In the genomic region with DNA sequence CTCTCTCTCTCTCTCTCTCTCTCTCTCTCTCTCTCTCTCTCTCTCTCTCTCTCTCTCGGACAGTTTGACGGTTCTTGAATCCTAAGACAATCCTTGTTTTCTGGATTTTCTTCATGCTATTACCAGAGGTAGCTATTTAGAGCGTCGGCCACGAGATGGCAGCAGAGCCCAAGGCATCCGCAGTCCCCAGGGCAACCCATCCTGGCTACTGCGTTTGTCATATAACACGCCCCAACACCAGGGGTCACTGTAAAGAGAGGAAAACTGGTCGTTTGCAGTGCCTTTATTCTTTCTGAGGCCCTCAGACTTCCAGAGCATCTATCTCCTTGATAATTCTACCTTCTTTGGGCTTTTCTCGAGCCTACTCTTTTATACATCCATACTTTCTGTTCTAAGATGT, we compare ENCODE assay signal across 9 mouse cellular contexts. TPM values are rescaled to one million over a fixed set of nuclear protein-coding genes. Genes with fewer than 3 reads are reported as not detected.
A peak's percentile ranks its signal among the peaks of the same experiment; 100 is the strongest.
DNase-seq lines count a peak whose midpoint lies in the region; ATAC-seq lines count a peak whose summit lies in the region.
"Had no signal": no experiment of that assay in that cellular context is flagged by ENCODE, and none has a peak within 500 bp of the region (broad histone marks: within the 10 kb centered on the region; RNA-seq: fewer than 3 reads in every experiment).

No protein-coding gene starts in this region.

- H3K27ac ChIP-seq in hindbrain, embryonic 13.5 days, result no peak overlapping the region

- 0 out of 2 replicates have a peak, but pooled peaks cover 2% of the 10 kb centered on the region for H3K27me3 ChIP-seq in hindbrain, embryonic 13.5 days

- H3K4me2 ChIP-seq in hindbrain, embryonic 13.5 days, result no peak overlapping the region

- H3K4me1 ChIP-seq in hindbrain, embryonic 13.5 days (replicated peaks), result no peaks in the 10 kb centered on the region
- H3K4me1 ChIP-seq: megakaryocyte, embryonic 14.5 days had no signal

- H3K9ac ChIP-seq in hindbrain, embryonic 13.5 days, result no peak overlapping the region

- WGBS in hindbrain, embryonic 13.5 days, result under 1% methylated on average over 10 of the region's 10 CpGs

- H3K36me3 ChIP-seq in hindbrain, embryonic 13.5 days, result no peaks in the 10 kb centered on the region

- H3K4me3 ChIP-seq in hindbrain, embryonic 13.5 days, result no peak overlapping the region
- H3K4me3 ChIP-seq: megakaryocyte, embryonic 14.5 days had no signal

- ATAC-seq in hindbrain, embryonic 13.5 days (ENCODE audit: low FRiP score), result peak; percentile 86

- no peaks in the 10 kb centered on the region for H3K9me3 ChIP-seq in hindbrain, embryonic 13.5 days
- H3K9me3 ChIP-seq: megakaryocyte, embryonic 14.5 days had no signal

- peak; percentile 94 for DNase-seq in MN1 (ENCODE audit: low spot score)
- DNase-seq in cerebellum, adult 8-10 months, result peak; percentile 62
- peak; percentile 59 to 93 for DNase-seq in frontal cortex, adult 2 months (ENCODE audit: extremely low spot score in 1 of 2, low spot score in 1 of 2)
- DNase-seq in layer of hippocampus, postnatal 10 days (ENCODE audit: low spot score in 2 of 2), result peak; percentile 92
- peak; percentile 74 for DNase-seq in lung, postnatal 25 days (ENCODE audit: low spot score)
- DNase-seq in retina, postnatal 1 day, result peak; percentile 93
- peak; percentile 71 to 73 for DNase-seq in thymus, postnatal 36 days

RNA-seq across cellular contexts. Expression of a gene that starts 17.1 kb away (rescaled TPM):
- polyA plus RNA-seq in frontal cortex, adult 2 months (2012; rRNA removed), result 0.08 and 0.19 TPM in 2 replicates
- 0.06 and 0.31 TPM in 2 replicates for polyA plus RNA-seq in hindbrain, embryonic 13.5 days (2015; fragmentation: Nextera tagmentation; extraction: Ambion mirVana)
- under 1 TPM; 0.47 to 0.55 TPM for total RNA-seq in layer of hippocampus, postnatal 10 days (2021)

RNA-seq across cellular contexts. Expression of a gene that starts 33.0 kb away (rescaled TPM):
- polyA plus RNA-seq in frontal cortex, adult 2 months (2012; rRNA removed), result not detected in 2 replicates
- polyA plus RNA-seq in hindbrain, embryonic 13.5 days (2015; fragmentation: Nextera tagmentation; extraction: Ambion mirVana), result 0.36 and 0.40 TPM in 2 replicates
- total RNA-seq in layer of hippocampus, postnatal 10 days (2021), result not detected
